Mouse (Mus musculus) hindlimb bud, embryonic 11.5 days (tissue): ENCODE results near the gene Sco2.

Experiments
- DNase-seq: peaks from one replicate; pipeline ENCODE4 v3.0.0-alpha.2; 2012; ENCODE audit warnings: low read depth, low spot score; ENCODE audit errors: extremely low spot score

Sco2 gene

DNA sequence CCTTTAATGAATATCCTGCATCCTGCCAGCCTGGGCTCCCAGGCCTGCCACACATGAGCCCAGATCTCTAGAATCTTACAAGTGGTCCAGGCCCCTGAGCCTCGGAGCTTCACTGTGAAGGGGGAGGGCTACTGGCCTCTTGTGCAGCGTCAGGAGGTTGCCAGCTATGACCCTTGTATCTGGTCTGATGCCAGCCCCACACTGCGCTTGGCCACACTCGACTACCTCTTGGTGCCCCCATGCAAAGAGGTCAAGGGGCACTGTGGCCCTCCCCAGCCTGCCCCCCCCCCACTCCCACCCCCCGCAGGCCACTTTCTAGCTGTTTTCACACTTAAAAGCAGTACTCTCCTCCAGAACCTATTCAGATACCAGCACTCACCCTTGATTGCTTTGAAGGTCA lies 47.2 kb downstream of the Sco2 start:
- no peak for DNase-seq

DNA sequence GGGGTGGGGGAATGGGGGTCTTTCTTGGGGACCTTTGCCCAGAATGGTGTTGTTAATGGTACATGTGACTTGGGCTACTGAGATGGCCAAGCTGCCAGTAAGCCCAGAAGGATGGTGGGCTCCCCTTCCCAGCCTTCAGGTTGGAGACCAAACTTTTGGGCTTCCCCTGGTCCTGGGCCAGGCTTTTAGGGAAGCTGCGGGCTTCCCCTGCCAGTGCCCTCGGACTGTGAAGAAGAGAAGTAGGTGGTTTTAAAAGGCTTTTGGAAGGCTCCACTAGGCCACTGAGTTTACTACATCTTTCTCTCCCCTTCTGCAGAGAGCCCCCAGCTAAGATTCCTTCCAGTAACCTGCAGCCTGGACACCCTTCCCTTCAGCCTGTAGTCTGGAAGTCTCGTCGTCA lies 50.0 kb downstream of the Sco2 start:
- no peak for DNase-seq

DNA sequence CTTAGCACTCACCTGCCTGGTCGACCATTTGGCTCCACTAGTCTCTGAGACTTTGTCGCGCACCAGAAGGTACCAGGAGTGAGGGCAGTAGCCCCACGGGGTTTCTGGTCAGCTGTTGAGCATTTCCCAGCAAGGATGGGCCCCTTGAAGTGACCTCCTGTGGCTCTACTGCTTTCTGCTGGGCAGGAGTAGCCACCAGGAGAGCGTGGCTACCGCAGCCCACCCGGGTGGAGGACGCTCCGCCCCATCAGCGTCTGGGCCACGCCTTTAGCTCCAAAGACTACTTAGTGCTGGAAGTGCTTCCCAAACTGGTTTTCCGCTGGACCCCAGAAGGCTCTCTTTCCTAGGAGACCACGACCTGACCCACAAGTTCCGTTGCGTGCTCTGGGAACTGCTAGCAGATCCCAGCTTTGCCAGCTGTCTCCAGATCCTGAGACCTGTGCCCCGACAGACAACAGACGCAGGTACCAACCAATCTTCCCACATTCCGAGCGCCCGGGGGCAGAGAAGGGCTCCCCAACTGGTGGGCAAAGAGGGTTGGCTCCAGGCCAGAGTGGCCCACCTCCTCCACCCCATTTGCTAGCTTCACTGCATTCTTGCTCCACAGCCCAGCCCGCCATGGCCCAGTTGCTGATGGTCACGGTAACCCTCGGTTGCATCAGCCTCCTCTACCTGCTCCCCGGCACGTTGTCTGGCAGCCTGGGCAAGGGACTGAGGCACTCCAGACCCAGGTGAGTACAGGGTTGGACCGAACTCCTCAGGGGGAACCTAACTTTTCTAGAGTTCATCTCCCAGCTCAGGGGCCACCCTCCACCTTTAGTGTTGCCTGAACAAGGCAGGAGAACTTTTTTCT lies 50.8 kb downstream of the Sco2 start, which contains the start of gene Adm2:
Adm2 (plus strand) TSS at position 51 of the 853 bp plus-strand sequence.
- DNase-seq = no peak
